In genomic region chr11:118202410-118203233, GRCm38 (mm10) we compare ENCODE assay signal across 8 mouse cellular contexts. TPM values are rescaled to one million over a fixed set of nuclear protein-coding genes. Genes with fewer than 3 reads are reported as not detected.
DNase-seq lines count a peak whose midpoint lies in the region; ATAC-seq and TF ChIP-seq lines count a peak whose summit lies in the region.

No protein-coding gene starts in this region.

- DNase-seq in urinary bladder, postnatal 14 days (ENCODE audit: low spot score) = peak; percentile 57
- DNase-seq in urinary bladder, adult 2 months (ENCODE audit: low spot score) = no peak
- DNase-seq in forebrain, embryonic 10.5 days (ENCODE audit: extremely low spot score, low spot score) = peak; percentile 65
- peak; percentile 83 for DNase-seq in limb, embryonic 14.5 days (ENCODE audit: low spot score)

- H3K27ac ChIP-seq in forebrain, embryonic 10.5 days = peak overlapping the region; percentile 82
- H3K27ac ChIP-seq in heart, embryonic 12.5 days (ENCODE audit: poor library complexity, severe bottlenecking) = peak overlapping the region; percentile 84
- H3K27ac ChIP-seq in kidney, embryonic 16.5 days (ENCODE audit: low read length) = peak overlapping the region; percentile 86
- H3K27ac ChIP-seq in limb, embryonic 14.5 days (replicated peaks; ENCODE audit: low read depth, low read length) = peak overlapping the region; percentile 59
- H3K27ac ChIP-seq in midbrain, embryonic 16.5 days (ENCODE audit: low read length) = peak overlapping the region; percentile 95
- H3K27ac ChIP-seq in testis, adult 2 months (ENCODE audit: control insufficient read depth, insufficient read depth, low read depth, low read length) = peak overlapping the region; percentile 3; the same call in 1 of the 2 replicates

- no peaks in the 10 kb centered on the region for H3K36me3 ChIP-seq in forebrain, embryonic 10.5 days (replicated peaks)
- no peaks in the 10 kb centered on the region for H3K36me3 ChIP-seq in heart, embryonic 12.5 days
- no peaks in the 10 kb centered on the region; the same call in 1 of the 2 replicates for H3K36me3 ChIP-seq in kidney, embryonic 16.5 days (ENCODE audit: insufficient read depth, low read length)
- peaks cover 2% of the 10 kb centered on the region; the same call in 1 of the 2 replicates for H3K36me3 ChIP-seq in limb, embryonic 14.5 days (ENCODE audit: control insufficient read depth, insufficient read depth, low read length)
- H3K36me3 ChIP-seq in midbrain, embryonic 16.5 days (ENCODE audit: control insufficient read depth, insufficient read depth, low read length) = no peaks in the 10 kb centered on the region
- no peaks in the 10 kb centered on the region for H3K36me3 ChIP-seq in testis, adult 2 months (ENCODE audit: control insufficient read depth, insufficient read depth, low read length)

- H3K4me3 ChIP-seq in forebrain, embryonic 10.5 days = peak overlapping the region; percentile 53
- H3K4me3 ChIP-seq in heart, embryonic 12.5 days = peak overlapping the region; percentile 46
- peak overlapping the region; percentile 44 for H3K4me3 ChIP-seq in kidney, embryonic 16.5 days (ENCODE audit: low read length)
- H3K4me3 ChIP-seq in limb, embryonic 14.5 days (replicated peaks; ENCODE audit: low read length) = peak overlapping the region; percentile 36
- peak overlapping the region; percentile 47 for H3K4me3 ChIP-seq in midbrain, embryonic 16.5 days (ENCODE audit: low read depth, low read length)
- H3K4me3 ChIP-seq in testis, adult 2 months (ENCODE audit: control insufficient read depth, low read depth, low read length) = no peak overlapping the region; the same call in 1 of the 2 replicates

- ATAC-seq in heart, embryonic 12.5 days (ENCODE audit: insufficient number of reproducible peaks, low FRiP score) = peak; percentile 72
- ATAC-seq in kidney, embryonic 16.5 days (ENCODE audit: low FRiP score, low TSS enrichment) = peak; percentile 84
- ATAC-seq in limb, embryonic 14.5 days (ENCODE audit: low FRiP score, low read depth) = peak; percentile 60
- peak; percentile 93 for ATAC-seq in midbrain, embryonic 16.5 days

- no peak for TF ChIP-seq POLR2A in limb, embryonic 14.5 days (IDR thresholded peaks at IDR 0.05; ENCODE audit: borderline replicate concordance, extremely low read depth, insufficient read depth, insufficient read length)
- TF ChIP-seq POLR2A in testis, adult 2 months (IDR thresholded peaks at IDR 0.05; ENCODE audit: control insufficient read depth, low read depth, low read length) = no peak

- peaks cover 71% of the 10 kb centered on the region for H3K4me1 ChIP-seq in forebrain, embryonic 10.5 days
- H3K4me1 ChIP-seq in heart, embryonic 12.5 days (replicated peaks) = peaks cover 86% of the 10 kb centered on the region
- H3K4me1 ChIP-seq in kidney, embryonic 16.5 days (ENCODE audit: insufficient read depth, low read length) = peaks cover 75% of the 10 kb centered on the region
- H3K4me1 ChIP-seq in limb, embryonic 14.5 days (ENCODE audit: control insufficient read depth, insufficient read depth, low read length) = peaks cover 58% of the 10 kb centered on the region
- H3K4me1 ChIP-seq in midbrain, embryonic 16.5 days (ENCODE audit: control insufficient read depth, insufficient read depth, low read length) = peaks cover 58% of the 10 kb centered on the region
- H3K4me1 ChIP-seq in testis, adult 2 months (ENCODE audit: control insufficient read depth, insufficient read depth, low read length) = peaks cover 10% of the 10 kb centered on the region

- H3K4me2 ChIP-seq in heart, embryonic 12.5 days = peak overlapping the region; percentile 73
- peak overlapping the region; percentile 72 for H3K4me2 ChIP-seq in kidney, embryonic 16.5 days (replicated peaks; ENCODE audit: low read depth, low read length)
- H3K4me2 ChIP-seq in limb, embryonic 14.5 days (replicated peaks; ENCODE audit: low read depth, low read length, severe bottlenecking) = peak overlapping the region; percentile 62
- peak overlapping the region; percentile 73 for H3K4me2 ChIP-seq in midbrain, embryonic 16.5 days (ENCODE audit: low read length)

- no peak for TF ChIP-seq CTCF in testis, adult 2 months (IDR thresholded peaks at IDR 0.05; ENCODE audit: control insufficient read depth, insufficient read depth, insufficient replicate concordance, low read depth, low read length)

- H3K9ac ChIP-seq in heart, embryonic 12.5 days = peak overlapping the region; percentile 56
- peak overlapping the region; percentile 69 for H3K9ac ChIP-seq in kidney, embryonic 16.5 days (replicated peaks; ENCODE audit: low read length)
- peak overlapping the region; percentile 55 for H3K9ac ChIP-seq in limb, embryonic 14.5 days (ENCODE audit: low read depth, low read length, severe bottlenecking)
- H3K9ac ChIP-seq in midbrain, embryonic 16.5 days (ENCODE audit: low read depth, low read length) = peak overlapping the region; percentile 80

- H3K9me3 ChIP-seq in forebrain, embryonic 10.5 days = no peaks in the 10 kb centered on the region
- no peaks in the 10 kb centered on the region for H3K9me3 ChIP-seq in heart, embryonic 12.5 days (replicated peaks)
- no peaks in the 10 kb centered on the region for H3K9me3 ChIP-seq in kidney, embryonic 16.5 days (ENCODE audit: low read length)
- no peaks in the 10 kb centered on the region for H3K9me3 ChIP-seq in limb, embryonic 14.5 days (ENCODE audit: control insufficient read depth, low read length)
- no peaks in the 10 kb centered on the region for H3K9me3 ChIP-seq in midbrain, embryonic 16.5 days (replicated peaks; ENCODE audit: control insufficient read depth, low read length, poor library complexity, severe bottlenecking)

- H3K27me3 ChIP-seq in forebrain, embryonic 10.5 days (ENCODE audit: poor library complexity, severe bottlenecking) = no peaks in the 10 kb centered on the region
- no peaks in the 10 kb centered on the region for H3K27me3 ChIP-seq in heart, embryonic 12.5 days (replicated peaks)
- no peaks in the 10 kb centered on the region for H3K27me3 ChIP-seq in kidney, embryonic 16.5 days (ENCODE audit: insufficient read depth, low read length)
- no peaks in the 10 kb centered on the region for H3K27me3 ChIP-seq in limb, embryonic 14.5 days (ENCODE audit: control insufficient read depth, insufficient read depth, low read length)
- no peaks in the 10 kb centered on the region for H3K27me3 ChIP-seq in midbrain, embryonic 16.5 days (ENCODE audit: control insufficient read depth, insufficient read depth, low read depth, low read length)
- H3K27me3 ChIP-seq in testis, adult 2 months (ENCODE audit: control insufficient read depth, insufficient read depth, low read length) = no peaks in the 10 kb centered on the region

- 6% methylated on average over 19 of the region's 19 CpGs for WGBS in forebrain, embryonic 10.5 days
- 6% methylated on average over 19 of the region's 19 CpGs for WGBS in heart, embryonic 12.5 days
- WGBS in kidney, embryonic 16.5 days = 5% methylated on average over 19 of the region's 19 CpGs
- WGBS in limb, embryonic 14.5 days = 9% methylated on average over 16 of the region's 19 CpGs
- 5% methylated on average over 18 of the region's 19 CpGs for WGBS in midbrain, embryonic 16.5 days

RNA-seq across cellular contexts. Expression of gene Cyth1, which starts 45.8 kb away (rescaled TPM):
- polyA plus RNA-seq in urinary bladder, adult 2 months (2012; rRNA removed) = 21.0 and 23.2 TPM in 2 replicates
- 10.1 and 11.5 TPM in 2 replicates for polyA plus RNA-seq in forebrain, embryonic 10.5 days (2016; fragmentation: Nextera tagmentation; extraction: Ambion mirVana)
- 20.6 and 21.1 TPM in 2 replicates for polyA plus RNA-seq in heart, embryonic 12.5 days (2016; fragmentation: Nextera tagmentation; extraction: Ambion mirVana)
- polyA plus RNA-seq in kidney, embryonic 16.5 days (2015; fragmentation: Nextera tagmentation; extraction: Ambion mirVana) = 17.9 and 18.2 TPM in 2 replicates
- polyA plus RNA-seq in limb, embryonic 14.5 days (2012; rRNA removed) = 22.3 and 22.4 TPM in 2 replicates
- 13.1 and 13.5 TPM in 2 replicates for polyA plus RNA-seq in limb, embryonic 14.5 days (2014; fragmentation: Nextera tagmentation; extraction: Ambion mirVana)
- 25.1 and 26.7 TPM in 2 replicates for polyA plus RNA-seq in midbrain, embryonic 16.5 days (2015; fragmentation: Nextera tagmentation; extraction: Ambion mirVana)
- polyA plus RNA-seq in testis, adult 2 months (2012; rRNA removed) = 31.8 and 31.9 TPM in 2 replicates

Comparison
In these comparisons a context has a peak if more than half of its experiments do, and no peak if none do; other contexts are left out.
1. H3K27ac ChIP-seq: peak in every context shown above with its lines; median percentile 95 in midbrain, embryonic 16.5 days; 86 in kidney, embryonic 16.5 days; 84 in heart, embryonic 12.5 days; 82 in forebrain, embryonic 10.5 days; 59 in limb, embryonic 14.5 days; 3 in testis, adult 2 months.